Mouse (Mus musculus): ENCODE results near the gene Braf.
"Not testable (repeated sequence)": the region's sequence is repeated elsewhere in the genome, so short reads cannot be mapped to it uniquely, and the experiment has no call there.

GRCm38 (mm10) chr6:39686839-39687238 is 38.4 kb downstream of the Braf start:
- TF ChIP-seq EP300 (optimal IDR thresholded peaks at IDR 0.05), result not testable (repeated sequence)
- TF ChIP-seq CTCF (IDR thresholded peaks at IDR 0.05; ENCODE audit: low read depth), result peak; percentile 12; the same call in 1 of the 2 replicates
